Mouse (Mus musculus) spleen, adult 18-20 months (tissue): ENCODE data around the gene Ankrd33b.

Source experiments
- DNase-seq, 2 experiments: peaks; one replicate each; pipeline ENCODE4 v3.0.0; 2022; ENCODE audit warnings: mixed read lengths in 2 of 2

The Ankrd33b gene

GRCm38 (mm10) chr15:31366596-31367480 is 688 bp downstream of the Ankrd33b start:
- DNase-seq, result peak in 1 of 2 experiments; percentile 16

GRCm38 (mm10) chr15:31365720-31366591 is 1.6 kb downstream of the Ankrd33b start:
- DNase-seq, result peak in 1 of 2 experiments; percentile 30

DNA sequence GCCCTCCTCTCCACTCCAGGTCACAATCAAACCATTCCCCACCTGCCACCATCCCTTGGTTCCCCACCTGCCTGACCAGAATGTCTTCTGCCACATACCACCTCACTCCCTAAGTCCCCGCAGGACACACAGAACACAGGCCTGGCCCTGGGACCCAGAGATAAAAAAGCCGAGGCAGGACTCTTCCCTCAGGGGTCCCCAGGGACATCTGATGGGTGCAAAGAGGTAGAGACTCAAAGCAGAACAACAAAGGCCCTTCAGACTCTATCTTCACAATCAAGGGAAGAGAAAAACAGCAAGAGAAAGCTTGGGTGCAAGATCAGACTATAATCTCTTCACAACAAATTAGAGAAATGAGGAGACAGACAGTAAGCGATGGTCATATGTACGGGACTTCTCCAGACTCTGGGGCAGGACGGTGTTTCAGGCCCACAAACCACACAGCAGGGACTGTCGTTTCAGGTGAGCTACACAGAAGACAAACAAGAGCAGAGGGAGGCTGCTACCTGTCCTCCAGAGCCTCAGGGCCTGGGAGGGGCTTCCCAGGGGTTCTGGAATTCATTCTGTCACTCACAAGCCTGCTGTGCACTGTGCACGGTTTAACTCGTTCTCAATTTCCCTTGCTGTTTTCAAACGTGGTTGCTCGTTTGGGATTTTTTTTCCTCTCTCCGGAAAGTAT is 2.3 kb downstream of the Ankrd33b start:
- DNase-seq, result peak in 1 of 2 experiments; percentile 25

DNA sequence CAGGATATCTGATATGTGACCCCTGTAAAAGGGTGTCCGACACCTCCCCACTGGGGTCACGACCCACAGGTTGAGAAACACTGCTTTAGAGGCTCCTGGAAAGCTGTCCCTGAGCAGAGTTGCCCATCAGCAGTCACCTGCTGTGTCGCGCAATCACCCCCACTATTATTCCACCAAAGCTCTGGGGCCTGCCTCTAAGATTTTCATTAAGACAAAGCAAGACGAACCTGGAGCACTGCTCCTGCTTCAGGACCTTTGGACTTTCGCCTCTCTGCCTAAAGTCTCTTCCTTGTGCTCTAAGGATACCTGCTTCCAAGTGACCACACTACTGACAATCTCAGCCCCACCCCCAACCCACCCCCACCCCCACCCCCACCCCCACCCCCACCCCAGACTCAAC is 3.1 kb downstream of the Ankrd33b start:
- DNase-seq, result no peak

- no peak for DNase-seq
Measured at GRCm38 (mm10) chr15:31363981-31364361, 3.6 kb downstream of the Ankrd33b start.

- DNase-seq, result no peak
Measured at GRCm38 (mm10) chr15:31363241-31363980, 4.1 kb downstream of the Ankrd33b start.

- no peak for DNase-seq
Measured at GRCm38 (mm10) chr15:31361259-31361853, 6.2 kb downstream of the Ankrd33b start.

DNA sequence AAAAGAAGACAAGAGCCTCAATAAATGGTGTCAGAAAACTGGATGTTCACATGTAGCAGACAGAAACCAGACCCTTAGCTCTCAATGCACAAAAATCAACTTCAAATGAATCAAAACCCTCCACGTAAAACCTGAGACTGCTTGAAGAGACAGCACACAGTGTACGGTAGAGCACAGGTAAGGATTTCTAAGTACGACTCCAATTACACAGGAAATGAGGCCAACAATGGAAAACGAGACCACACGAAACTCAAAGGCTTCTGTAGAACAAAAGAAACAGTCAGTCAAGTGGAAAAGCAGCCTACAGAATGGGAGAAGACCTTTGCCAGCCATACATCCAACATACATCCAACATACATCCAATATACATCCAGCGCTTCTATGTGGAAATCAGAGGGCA is 6.9 kb downstream of the Ankrd33b start:
- no peak for DNase-seq

GRCm38 (mm10) chr15:31359805-31360204 is 7.7 kb downstream of the Ankrd33b start:
- DNase-seq, result no peak

GRCm38 (mm10) chr15:31352494-31353279 is 14.8 kb downstream of the Ankrd33b start:
- no peak for DNase-seq

DNA sequence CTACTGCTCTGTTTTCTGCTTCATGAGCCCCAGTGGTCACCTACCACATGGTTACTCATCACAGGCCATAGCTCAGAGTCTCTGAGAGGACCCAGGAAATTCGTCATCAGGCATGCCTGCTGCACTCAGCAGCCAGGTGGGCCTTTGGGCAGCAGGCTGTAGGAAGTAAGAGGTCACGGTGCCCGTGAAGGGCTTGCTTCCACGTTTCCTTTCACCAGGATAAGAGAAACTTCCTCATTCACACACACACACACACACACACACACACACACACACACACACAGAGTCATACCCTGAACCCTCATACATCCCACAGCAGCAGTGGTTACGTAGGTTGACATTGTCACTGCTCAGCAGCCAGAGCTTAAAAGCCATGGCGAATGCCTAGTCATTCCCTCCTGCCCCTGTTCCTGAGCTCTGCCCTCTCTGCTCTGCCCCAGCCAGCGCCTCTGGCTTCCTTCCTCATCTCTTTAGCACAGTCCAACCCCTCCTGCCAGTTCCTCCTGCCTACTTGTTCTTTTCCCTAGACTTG is 17.6 kb downstream of the Ankrd33b start:
- DNase-seq, result no peak

- DNase-seq, result no peak
Measured at GRCm38 (mm10) chr15:31349046-31349445, 18.5 kb downstream of the Ankrd33b start.

DNA sequence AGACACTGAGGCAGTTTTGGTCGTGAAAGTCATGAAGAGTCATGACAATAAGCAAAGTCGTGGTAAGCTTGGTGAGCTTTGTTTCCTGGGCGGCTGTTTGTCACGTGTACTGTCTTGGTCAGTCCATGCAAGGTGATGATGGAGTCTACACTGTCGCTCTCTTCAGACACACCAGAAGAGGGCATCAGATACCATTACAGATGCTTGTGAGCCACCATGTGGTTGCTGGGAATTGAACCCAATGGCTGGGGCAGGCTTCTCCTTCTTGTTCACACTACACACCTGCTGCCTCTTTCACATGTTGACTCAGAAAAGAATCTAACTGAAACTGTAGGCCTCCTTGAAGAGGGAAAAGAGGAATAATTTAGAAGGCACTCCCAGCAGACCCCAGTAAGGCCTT is 19.3 kb downstream of the Ankrd33b start:
- DNase-seq, result no peak

GRCm38 (mm10) chr15:31346508-31346907 is 21.0 kb downstream of the Ankrd33b start:
- DNase-seq, result no peak

DNA sequence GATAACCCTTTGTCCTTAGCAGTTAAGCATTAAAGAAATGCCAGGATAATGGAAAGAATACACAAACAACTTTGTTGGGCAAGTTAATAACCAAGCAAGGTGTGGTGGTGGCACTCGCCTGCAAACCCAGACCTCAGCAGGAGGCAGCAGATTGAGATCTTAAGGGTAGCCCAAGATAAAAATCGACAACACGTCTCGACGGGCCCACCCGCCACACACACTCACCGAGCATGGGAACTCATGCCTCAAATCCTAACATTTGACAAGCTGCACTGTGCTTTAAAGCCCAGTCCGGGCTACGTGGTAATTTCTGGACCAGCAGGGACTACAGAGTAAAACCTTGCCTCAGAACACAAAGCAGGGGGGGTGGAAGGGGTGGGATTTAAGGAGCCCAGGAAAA is 22.2 kb downstream of the Ankrd33b start:
- no peak for DNase-seq

GRCm38 (mm10) chr15:31344811-31345211 is 22.7 kb downstream of the Ankrd33b start:
- DNase-seq, result no peak

DNA sequence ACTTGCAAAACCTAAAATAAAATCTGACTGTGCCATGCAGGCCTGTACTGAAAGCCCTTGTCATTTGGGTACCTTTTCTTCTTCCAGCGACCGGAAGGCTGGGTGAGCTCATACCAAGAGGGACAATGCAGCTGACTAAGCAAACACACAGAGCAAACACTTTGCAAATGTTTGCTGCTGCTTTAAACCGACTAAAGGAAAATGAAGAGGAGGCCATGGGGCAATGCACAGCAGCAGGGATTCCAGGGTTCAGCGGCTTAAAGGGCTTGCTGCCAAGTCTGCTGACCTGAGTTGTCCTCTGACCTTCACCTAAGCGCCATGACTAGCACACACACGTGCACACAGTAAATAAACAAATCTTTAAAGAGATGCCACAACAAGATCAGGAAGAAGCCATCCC is 23.9 kb downstream of the Ankrd33b start:
- DNase-seq, result no peak

- DNase-seq, result no peak
Measured at GRCm38 (mm10) chr15:31342496-31342901, 25.0 kb downstream of the Ankrd33b start.

DNA sequence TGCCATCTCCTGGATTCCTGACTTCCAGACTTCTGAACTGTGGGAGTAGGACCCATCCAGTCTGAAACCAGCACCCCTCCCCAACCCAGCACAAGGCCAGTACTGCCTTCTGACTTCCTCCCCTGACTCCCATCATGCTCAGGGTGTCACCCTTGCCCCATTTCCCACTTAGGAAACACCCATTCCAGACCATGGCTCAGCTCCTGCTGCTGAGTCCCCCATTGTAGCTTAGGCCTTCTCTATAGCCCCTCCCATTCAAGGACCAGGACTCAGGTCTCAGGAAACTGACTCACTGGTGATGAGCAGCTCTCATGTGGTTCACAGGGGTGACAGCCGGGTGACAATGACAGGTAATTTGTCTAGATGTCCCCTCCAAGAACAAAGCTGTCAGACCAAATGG is 25.5 kb downstream of the Ankrd33b start:
- DNase-seq, result no peak

DNA sequence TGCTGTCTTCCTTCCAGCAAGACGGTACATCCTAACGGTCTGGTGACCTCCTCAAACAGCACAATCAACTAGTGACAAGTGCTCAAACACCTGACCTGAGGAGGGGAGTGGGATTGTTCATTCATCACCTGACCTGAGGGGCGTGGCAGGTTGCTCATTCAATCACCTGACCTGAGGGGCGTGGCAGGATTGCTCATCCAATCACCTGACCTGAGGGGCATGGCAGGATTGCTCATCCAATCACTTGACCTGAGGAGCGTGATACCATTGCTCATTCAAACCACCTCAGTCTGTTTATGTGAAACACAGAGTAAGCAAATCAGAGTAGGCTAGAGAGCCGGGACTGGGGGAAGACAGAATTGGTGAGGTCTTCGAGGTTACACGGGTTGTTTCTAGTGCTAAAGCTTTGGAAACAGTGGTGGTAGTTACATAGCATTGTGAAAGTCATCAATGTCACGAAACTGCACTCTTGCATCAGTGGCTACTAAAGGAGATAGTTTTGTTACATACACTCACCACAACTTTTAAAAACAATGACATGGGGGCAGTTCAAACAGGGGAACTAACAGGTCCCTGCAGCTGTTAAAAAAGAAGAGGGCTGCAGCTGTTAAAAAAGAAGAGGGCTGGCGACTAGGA is 28.8 kb downstream of the Ankrd33b start:
- DNase-seq, result no peak
